Mouse (Mus musculus) small intestine, adult 2 months (tissue): ENCODE measurements around the gene Rsrp1.

ENCODE experiments used
- CTCF ChIP-seq: fragments of 200-500 bp; IDR thresholded peaks from 2 replicates; pipeline ENCODE4 v1.5.1; 2012; ENCODE audit warnings: low read depth, mild to moderate bottlenecking, control low read depth, inconsistent platforms, low read length, moderate library complexity, mixed read lengths; ENCODE audit not compliant: insufficient replicate concordance, insufficient read length; ENCODE audit errors: extremely low read depth
- POLR2A ChIP-seq: fragments of 200-500 bp; IDR thresholded peaks from 2 replicates; pipeline ENCODE4 v1.6.1; 2012; ENCODE audit warnings: low read depth, mild to moderate bottlenecking, control low read depth, inconsistent platforms, low read length, moderate library complexity

GRCm38 (mm10) chr4:134883266-134883665 lies 40.1 kb upstream of the Rsrp1 start:
- TF ChIP-seq POLR2A (no peak), CTCF (peak; percentile 77)
